Mouse (Mus musculus) stomach, postnatal 0 days (tissue): ENCODE results near the gene Prkg1.

Experiments
- CTCF ChIP-seq: IDR thresholded peaks from 2 replicates; pipeline ENCODE4 v1.5.1; 2016; ENCODE audit warnings: antibody characterized with exemption, low read depth, mild to moderate bottlenecking, moderate library complexity
- EP300 ChIP-seq: optimal IDR thresholded peaks from 2 replicates; pipeline ENCODE3; 2016; ENCODE audit warnings: antibody characterized with exemption

DNA sequence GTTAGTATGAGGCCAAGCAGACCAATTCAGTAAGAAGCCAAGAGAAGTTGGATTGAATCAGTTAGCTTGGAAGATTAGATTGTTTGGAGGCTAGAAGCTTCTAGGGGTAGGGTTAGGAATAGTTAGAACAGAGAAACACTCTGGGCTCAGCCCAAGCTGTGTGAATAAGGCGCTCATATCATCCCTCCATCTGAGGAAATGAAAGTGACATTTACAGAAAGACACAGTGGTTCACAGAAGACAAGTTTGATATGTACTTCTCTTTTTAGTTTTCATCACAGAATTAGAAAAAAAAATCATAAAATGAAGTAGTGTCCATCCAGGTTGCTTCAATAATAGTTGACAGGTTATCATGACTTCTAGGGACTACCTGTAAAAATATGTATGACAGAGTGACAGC lies 541.4 kb downstream of the Prkg1 start:
- TF ChIP-seq CTCF (no peak), EP300 (no peak)
